Mouse (Mus musculus): ENCODE measurements around the gene Cript. TPM values are rescaled to one million over a fixed set of nuclear protein-coding genes. Genes with fewer than 3 reads are reported as not detected.
A peak's percentile ranks its signal among the peaks of the same experiment; 100 is the strongest.

The Cript gene
- total and polyA plus RNA-seq, 2 experiments from 2014 or later, result 82.7 to 215 TPM

GRCm38 (mm10) chr17:87049696-87050095, 24.3 kb downstream of the Cript start:
- 67% methylated on average over 5 of the region's 5 CpGs for WGBS
- Histone ChIP-seq H3K9ac (no peak overlapping the region), H3K36me3 (ENCODE audit: insufficient read depth) (no peaks in the 10 kb centered on the region), H3K27me3 (ENCODE audit: insufficient read depth, low read length) (no peaks in the 10 kb centered on the region), H3K4me2 (ENCODE audit: low read depth) (no peak overlapping the region), H3K4me1 (ENCODE audit: insufficient read depth) (no peaks in the 10 kb centered on the region), H3K27ac (ENCODE audit: low read depth, low read length) (no peak overlapping the region), H3K4me3 (ENCODE audit: low read depth, low read length) (no peak overlapping the region), H3K9me3 (ENCODE audit: low read length) (no peaks in the 10 kb centered on the region)
- DNase-seq, result no peak
- TF ChIP-seq CTCF (IDR thresholded peaks at IDR 0.05; ENCODE audit: low read depth), result no peak
- no peak for ATAC-seq

GRCm38 (mm10) chr17:87050469-87051175, 25.3 kb downstream of the Cript start:
- Histone ChIP-seq H3K4me3 (ENCODE audit: low read depth, low read length) (no peak overlapping the region), H3K36me3 (ENCODE audit: insufficient read depth) (no peaks in the 10 kb centered on the region), H3K27me3 (ENCODE audit: insufficient read depth, low read length) (no peaks in the 10 kb centered on the region), H3K4me1 (ENCODE audit: insufficient read depth) (peaks cover 6% of the 10 kb centered on the region; the same call in 1 of the 2 replicates), H3K9me3 (ENCODE audit: low read length) (no peaks in the 10 kb centered on the region), H3K4me2 (ENCODE audit: low read depth) (no peak overlapping the region), H3K9ac (no peak overlapping the region), H3K27ac (ENCODE audit: low read depth, low read length) (no peak overlapping the region)
- WGBS, result 31% methylated on average over 9 of the region's 9 CpGs
- DNase-seq (peak; percentile 61), ATAC-seq (peak; percentile 70)
- no peak; the same call in 1 of the 2 replicates for TF ChIP-seq CTCF (IDR thresholded peaks at IDR 0.05; ENCODE audit: low read depth)

- H3K4me2 ChIP-seq (ENCODE audit: low read depth), result no peak overlapping the region
- no peaks in the 10 kb centered on the region for H3K9me3 ChIP-seq (ENCODE audit: low read length)
- DNase-seq (no peak), ATAC-seq (no peak)
- no peaks in the 10 kb centered on the region for H3K36me3 ChIP-seq (ENCODE audit: insufficient read depth)
- H3K4me3 ChIP-seq (ENCODE audit: low read depth, low read length), result no peak overlapping the region
- WGBS, result 96% methylated on average over 1 of the region's 1 CpGs
- H3K27me3 ChIP-seq (ENCODE audit: insufficient read depth, low read length), result no peaks in the 10 kb centered on the region
- no peak for TF ChIP-seq CTCF (IDR thresholded peaks at IDR 0.05; ENCODE audit: low read depth)
- no peak overlapping the region for H3K9ac ChIP-seq
- H3K27ac ChIP-seq (ENCODE audit: low read depth, low read length), result no peak overlapping the region
- H3K4me1 ChIP-seq (ENCODE audit: insufficient read depth), result peaks cover 6% of the 10 kb centered on the region; the same call in 1 of the 2 replicates
Measured at GRCm38 (mm10) chr17:87051652-87052051, 26.3 kb downstream of the Cript start.

GRCm38 (mm10) chr17:87052432-87052831, 27.1 kb downstream of the Cript start:
- H3K4me1 ChIP-seq (ENCODE audit: insufficient read depth), result peaks cover 6% of the 10 kb centered on the region; the same call in 1 of the 2 replicates
- ATAC-seq, result no peak
- H3K27me3 ChIP-seq (ENCODE audit: insufficient read depth, low read length), result no peaks in the 10 kb centered on the region
- no peak overlapping the region for H3K9ac ChIP-seq
- no peak for DNase-seq
- 86% methylated on average over 1 of the region's 1 CpGs for WGBS
- no peak for TF ChIP-seq CTCF (IDR thresholded peaks at IDR 0.05; ENCODE audit: low read depth)
- no peak overlapping the region for H3K4me2 ChIP-seq (ENCODE audit: low read depth)
- no peaks in the 10 kb centered on the region for H3K36me3 ChIP-seq (ENCODE audit: insufficient read depth)
- H3K9me3 ChIP-seq (ENCODE audit: low read length), result no peaks in the 10 kb centered on the region
- no peak overlapping the region for H3K4me3 ChIP-seq (ENCODE audit: low read depth, low read length)
- no peak overlapping the region for H3K27ac ChIP-seq (ENCODE audit: low read depth, low read length)

- Histone ChIP-seq H3K27me3 (ENCODE audit: insufficient read depth, low read length) (no peaks in the 10 kb centered on the region), H3K9ac (no peak overlapping the region), H3K4me2 (ENCODE audit: low read depth) (no peak overlapping the region), H3K4me3 (ENCODE audit: low read depth, low read length) (no peak overlapping the region), H3K27ac (ENCODE audit: low read depth, low read length) (no peak overlapping the region), H3K4me1 (ENCODE audit: insufficient read depth) (peaks cover 6% of the 10 kb centered on the region; the same call in 1 of the 2 replicates), H3K9me3 (ENCODE audit: low read length) (no peaks in the 10 kb centered on the region), H3K36me3 (ENCODE audit: insufficient read depth) (no peaks in the 10 kb centered on the region)
- ATAC-seq (no peak), DNase-seq (no peak)
- TF ChIP-seq CTCF (IDR thresholded peaks at IDR 0.05; ENCODE audit: low read depth), result no peak
- 71% methylated on average over 5 of the region's 5 CpGs for WGBS
Measured at GRCm38 (mm10) chr17:87053921-87054320, 28.6 kb downstream of the Cript start.

GRCm38 (mm10) chr17:87055051-87055459, 29.7 kb downstream of the Cript start:
- WGBS, result 24% methylated on average over 5 of the region's 5 CpGs
- Histone ChIP-seq H3K27ac (ENCODE audit: low read depth, low read length) (peak overlapping the region; percentile 37), H3K36me3 (ENCODE audit: insufficient read depth) (no peaks in the 10 kb centered on the region), H3K27me3 (ENCODE audit: insufficient read depth, low read length) (no peaks in the 10 kb centered on the region), H3K4me1 (ENCODE audit: insufficient read depth) (peaks cover 6% of the 10 kb centered on the region; the same call in 1 of the 2 replicates), H3K9ac (no peak overlapping the region), H3K4me3 (ENCODE audit: low read depth, low read length) (no peak overlapping the region), H3K4me2 (ENCODE audit: low read depth) (no peak overlapping the region), H3K9me3 (ENCODE audit: low read length) (no peaks in the 10 kb centered on the region)
- ATAC-seq, result peak; percentile 95
- TF ChIP-seq CTCF (IDR thresholded peaks at IDR 0.05; ENCODE audit: low read depth), result no peak
- peak; percentile 68 for DNase-seq

GRCm38 (mm10) chr17:87055663-87056062, 30.3 kb downstream of the Cript start:
- 59% methylated on average over 1 of the region's 1 CpGs for WGBS
- Histone ChIP-seq H3K27ac (ENCODE audit: low read depth, low read length) (peak overlapping the region; percentile 37), H3K36me3 (ENCODE audit: insufficient read depth) (no peaks in the 10 kb centered on the region), H3K4me1 (ENCODE audit: insufficient read depth) (peaks cover 6% of the 10 kb centered on the region; the same call in 1 of the 2 replicates), H3K4me3 (ENCODE audit: low read depth, low read length) (no peak overlapping the region), H3K9ac (no peak overlapping the region), H3K27me3 (ENCODE audit: insufficient read depth, low read length) (no peaks in the 10 kb centered on the region), H3K4me2 (ENCODE audit: low read depth) (no peak overlapping the region), H3K9me3 (ENCODE audit: low read length) (no peaks in the 10 kb centered on the region)
- no peak for TF ChIP-seq CTCF (IDR thresholded peaks at IDR 0.05; ENCODE audit: low read depth)
- no peak for DNase-seq
- ATAC-seq, result peak; percentile 5; the same call in 1 of the 2 replicates
